Mouse (Mus musculus) MEL (cell line): ENCODE results near the gene Hps4.

Experiments
- CHD1 ChIP-seq: IDR thresholded peaks from 2 replicates; pipeline ENCODE4 v1.6.1; 2012; ENCODE audit warnings: low read depth, mild to moderate bottlenecking, inconsistent platforms, low read length, improper control_type of control experiment
- CTCF ChIP-seq, 3 experiments: IDR thresholded peaks in 2 of 3; conservative IDR thresholded peaks in 1 of 3; 2 replicates each; pipeline ENCODE4 v1.5.1; 2011 to 2012; ENCODE audit warnings: low read length in 3 of 3, low read depth in 2 of 3, mild to moderate bottlenecking in 2 of 3, improper control_type of control experiment in 1 of 3, inconsistent platforms in 1 of 3, mixed read lengths in 1 of 3, moderate library complexity in 1 of 3; ENCODE audit not compliant: control insufficient read depth in 1 of 3, insufficient read depth in 1 of 3, poor library complexity in 1 of 3, severe bottlenecking in 1 of 3
- EP300 ChIP-seq, 2 experiments: IDR thresholded peaks; 2 replicates each; pipeline ENCODE4 v1.6.1; 2011; ENCODE audit warnings: improper control_type of control experiment in 2 of 2, low read length in 2 of 2, low read depth in 1 of 2, mild to moderate bottlenecking in 1 of 2
- ETS1 ChIP-seq: IDR thresholded peaks from 2 replicates; pipeline ENCODE4 v1.6.1; 2012; ENCODE audit warnings: low read depth, mild to moderate bottlenecking, inconsistent platforms, low read length, improper control_type of control experiment, moderate library complexity
- GATA1 ChIP-seq: IDR thresholded peaks from 2 replicates; pipeline ENCODE4 v1.6.1; 2011; ENCODE audit warnings: low read depth, low read length, improper control_type of control experiment
- HCFC1 ChIP-seq: IDR thresholded peaks from 2 replicates; pipeline ENCODE4 v1.6.1; 2012; ENCODE audit warnings: low read depth, mild to moderate bottlenecking, inconsistent platforms, low read length, improper control_type of control experiment, moderate library complexity
- MEF2A ChIP-seq: IDR thresholded peaks from 2 replicates; pipeline ENCODE4 v1.6.1; 2014; ENCODE audit warnings: low read depth, mild to moderate bottlenecking, inconsistent platforms, low read length, improper control_type of control experiment; ENCODE audit not compliant: poor library complexity, insufficient replicate concordance, severe bottlenecking; ENCODE audit errors: extremely low read depth
- POLR2A ChIP-seq, 2 experiments: IDR thresholded peaks; 2 replicates each; pipeline ENCODE4 v1.6.1; 2011 to 2012; ENCODE audit warnings: low read length in 2 of 2, mild to moderate bottlenecking in 2 of 2, control low read depth in 1 of 2, improper control_type of control experiment in 1 of 2, low read depth in 1 of 2, moderate library complexity in 1 of 2; ENCODE audit not compliant: control insufficient read depth in 1 of 2, insufficient read depth in 1 of 2, poor library complexity in 1 of 2
- RCOR1 ChIP-seq: IDR thresholded peaks from 2 replicates; pipeline ENCODE4 v1.6.1; 2012; ENCODE audit warnings: low read depth, mild to moderate bottlenecking, inconsistent platforms, low read length, improper control_type of control experiment
- TAL1 ChIP-seq: IDR thresholded peaks from 2 replicates; pipeline ENCODE4 v1.6.1; 2012; ENCODE audit warnings: mild to moderate bottlenecking, inconsistent platforms, low read length, moderate library complexity, mixed read lengths
- TBP ChIP-seq: IDR thresholded peaks from 2 replicates; pipeline ENCODE4 v1.8.0; 2011; ENCODE audit warnings: low read depth, low read length, improper control_type of control experiment
- TCF12 ChIP-seq: IDR thresholded peaks from 2 replicates; pipeline ENCODE4 v1.6.1; 2014; ENCODE audit warnings: low read depth, mild to moderate bottlenecking, inconsistent platforms, low read length, improper control_type of control experiment, moderate library complexity
- ZC3H11A ChIP-seq: IDR thresholded peaks from 2 replicates; pipeline ENCODE4 v1.6.1; 2012; ENCODE audit warnings: low read depth, mild to moderate bottlenecking, inconsistent platforms, low read length, improper control_type of control experiment

GRCm38 (mm10) chr5:112382042-112382441, 39.2 kb downstream of the Hps4 start:
- TF ChIP-seq HCFC1 (no peak), TBP (no peak), POLR2A (IDR thresholded peaks at IDR 0.05; ENCODE audit: control insufficient read depth in 1 of 2, insufficient read depth in 1 of 2, low read depth in 1 of 2, low read length in 2 of 2, poor library complexity in 1 of 2) (no peak), CTCF (IDR thresholded peaks at IDR 0.05 in 2 of 3, conservative IDR thresholded peaks at IDR 0.05 in 1 of 3; ENCODE audit: control insufficient read depth in 1 of 3, insufficient read depth in 1 of 3, low read depth in 2 of 3, low read length in 3 of 3, poor library complexity in 1 of 3, severe bottlenecking in 1 of 3) (no peak), TAL1 (no peak), CHD1 (no peak), EP300 (IDR thresholded peaks at IDR 0.05; ENCODE audit: low read depth in 1 of 2, low read length in 2 of 2) (no peak), ETS1 (no peak), GATA1 (no peak), TCF12 (no peak), ZC3H11A (no peak), MEF2A (no peak), RCOR1 (no peak)
